In the genomic region with DNA sequence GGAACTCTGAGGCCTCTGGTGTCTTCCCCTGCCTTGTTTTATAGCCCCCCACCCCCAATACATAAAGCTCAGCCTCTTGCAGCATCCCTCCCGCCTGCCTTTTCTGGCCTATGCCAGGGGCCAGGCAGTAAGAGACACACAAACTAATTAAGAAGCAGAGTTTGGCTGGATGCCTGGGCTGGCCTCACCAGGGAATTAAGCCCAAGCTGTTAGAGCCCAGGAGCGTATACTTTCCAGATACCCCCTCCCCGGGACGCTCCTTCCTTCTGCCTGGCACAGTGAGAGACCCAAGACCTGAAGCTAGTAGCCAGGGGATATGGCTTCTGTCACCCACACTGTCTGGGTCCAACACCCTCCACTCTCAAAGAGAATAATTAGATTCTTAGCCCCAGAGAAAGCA, we compare ENCODE assay signal across 8 mouse cellular contexts.
A peak's percentile ranks its signal among the peaks of the same experiment; 100 is the strongest.
DNase-seq lines count a peak whose midpoint lies in the region; ATAC-seq lines count a peak whose summit lies in the region.

No protein-coding gene starts in this region.

- peak overlapping the region; percentile 73 for H3K4me3 ChIP-seq in forebrain, embryonic 14.5 days (ENCODE audit: low read depth, low read length)
- peak overlapping the region; percentile 67 for H3K4me3 ChIP-seq in kidney, embryonic 15.5 days (replicated peaks)
- peak overlapping the region; percentile 63 for H3K4me3 ChIP-seq in midbrain, embryonic 16.5 days (ENCODE audit: low read depth, low read length)

- H3K27me3 ChIP-seq in forebrain, embryonic 14.5 days (replicated peaks; ENCODE audit: control insufficient read depth, insufficient read depth, low read length), result peaks cover 6% of the 10 kb centered on the region; the same call in 1 of the 2 replicates
- peaks cover 73% of the 10 kb centered on the region for H3K27me3 ChIP-seq in kidney, embryonic 15.5 days
- no peaks in the 10 kb centered on the region for H3K27me3 ChIP-seq in midbrain, embryonic 16.5 days (ENCODE audit: control insufficient read depth, insufficient read depth, low read depth, low read length)

- no peaks in the 10 kb centered on the region for H3K9me3 ChIP-seq in forebrain, embryonic 14.5 days (replicated peaks; ENCODE audit: control insufficient read depth, low read length)
- no peaks in the 10 kb centered on the region for H3K9me3 ChIP-seq in kidney, embryonic 15.5 days (replicated peaks)
- H3K9me3 ChIP-seq in midbrain, embryonic 16.5 days (replicated peaks; ENCODE audit: control insufficient read depth, low read length, poor library complexity, severe bottlenecking), result no peaks in the 10 kb centered on the region

- peak overlapping the region; percentile 93 for H3K4me2 ChIP-seq in forebrain, embryonic 14.5 days (ENCODE audit: low read length)
- peak overlapping the region; percentile 100 for H3K4me2 ChIP-seq in kidney, embryonic 15.5 days
- H3K4me2 ChIP-seq in midbrain, embryonic 16.5 days (ENCODE audit: low read length), result peak overlapping the region; percentile 92

- 0% methylated on average over 4 of the region's 4 CpGs for WGBS in forebrain, embryonic 14.5 days
- WGBS in kidney, embryonic 15.5 days, result 10% methylated on average over 4 of the region's 4 CpGs
- 0% methylated on average over 4 of the region's 4 CpGs for WGBS in midbrain, embryonic 16.5 days

- H3K36me3 ChIP-seq in forebrain, embryonic 14.5 days (ENCODE audit: control insufficient read depth, insufficient read depth, low read length), result no peaks in the 10 kb centered on the region
- no peaks in the 10 kb centered on the region for H3K36me3 ChIP-seq in kidney, embryonic 15.5 days
- no peaks in the 10 kb centered on the region for H3K36me3 ChIP-seq in midbrain, embryonic 16.5 days (ENCODE audit: control insufficient read depth, insufficient read depth, low read length)

- H3K9ac ChIP-seq in forebrain, embryonic 14.5 days (ENCODE audit: low read length), result peak overlapping the region; percentile 90
- H3K9ac ChIP-seq in kidney, embryonic 15.5 days, result peak overlapping the region; percentile 47
- peak overlapping the region; percentile 80 for H3K9ac ChIP-seq in midbrain, embryonic 16.5 days (ENCODE audit: low read depth, low read length)

- DNase-seq in kidney, adult 18-20 months, result peak; percentile 27
- DNase-seq in kidney, adult 9 months, result no peak
- peak; percentile 51 for DNase-seq in cerebellum, adult 9-10 months
- DNase-seq in forebrain, embryonic 14.5 days (ENCODE audit: low spot score), result peak; percentile 95
- no peak for DNase-seq in spleen, postnatal 4 days (ENCODE audit: low spot score in 2 of 2)
- no peak for DNase-seq in gastrocnemius, adult 18-20 months (ENCODE audit: low spot score)

- peaks cover 29% of the 10 kb centered on the region for H3K4me1 ChIP-seq in forebrain, embryonic 14.5 days (ENCODE audit: control insufficient read depth, insufficient read depth, low read length)
- H3K4me1 ChIP-seq in kidney, embryonic 15.5 days, result peaks cover 56% of the 10 kb centered on the region
- H3K4me1 ChIP-seq in midbrain, embryonic 16.5 days (ENCODE audit: control insufficient read depth, insufficient read depth, low read length), result peaks cover 49% of the 10 kb centered on the region

- peak; percentile 43 for ATAC-seq in forebrain, embryonic 14.5 days
- ATAC-seq in kidney, embryonic 15.5 days (replicated peaks; ENCODE audit: low FRiP score), result no peak
- ATAC-seq in midbrain, embryonic 16.5 days, result no peak; the same call in 1 of the 2 replicates

- H3K27ac ChIP-seq in forebrain, embryonic 14.5 days (ENCODE audit: low read depth, low read length), result peak overlapping the region; percentile 92
- no peak overlapping the region for H3K27ac ChIP-seq in kidney, embryonic 15.5 days
- H3K27ac ChIP-seq in midbrain, embryonic 16.5 days (ENCODE audit: low read length), result peak overlapping the region; percentile 86; the same call in 1 of the 2 replicates

Comparison
In these comparisons a context has a peak if more than half of its experiments do, and no peak if none do; other contexts are left out.
1. DNase-seq: peak in kidney, adult 18-20 months (single experiment), cerebellum, adult 9-10 months (single experiment) and forebrain, embryonic 14.5 days (single experiment); none in kidney, adult 9 months (single experiment), spleen, postnatal 4 days (0 of 2) and gastrocnemius, adult 18-20 months (single experiment).
2. Peak in every context shown above with its lines, with median percentiles within 50 percentile points of each other: H3K4me2 ChIP-seq, H3K4me3 ChIP-seq and H3K9ac ChIP-seq.